9 mouse cellular contexts compared by ENCODE assay signal in genomic region chr19:47122802-47123201, GRCm38 (mm10). TPM values are rescaled to one million over a fixed set of nuclear protein-coding genes. Genes with fewer than 3 reads are reported as not detected.
DNase-seq lines count a peak whose midpoint lies in the region; ATAC-seq and TF ChIP-seq lines count a peak whose summit lies in the region.
"Had no signal": no experiment of that assay in that cellular context is flagged by ENCODE, and none has a peak within 500 bp of the region (broad histone marks: within the 10 kb centered on the region; RNA-seq: fewer than 3 reads in every experiment).

No protein-coding gene starts in this region.

- H3K9ac ChIP-seq in limb, embryonic 14.5 days (ENCODE audit: low read depth, low read length, severe bottlenecking), result no peak overlapping the region

- no peaks in the 10 kb centered on the region for H3K9me3 ChIP-seq in limb, embryonic 14.5 days (ENCODE audit: control insufficient read depth, low read length)

- no peak overlapping the region for H3K27ac ChIP-seq in kidney, adult 2 months (ENCODE audit: insufficient read depth, low read depth, low read length)
- H3K27ac ChIP-seq in limb, embryonic 14.5 days (replicated peaks; ENCODE audit: low read depth, low read length), result no peak overlapping the region

- peak; percentile 63 for TF ChIP-seq CTCF in kidney, adult 2 months (conservative IDR thresholded peaks at IDR 0.05; ENCODE audit: insufficient read depth, insufficient read length, low read depth, low read length)

- ATAC-seq in limb, embryonic 14.5 days (ENCODE audit: low FRiP score, low read depth), result no peak

- H3K36me3 ChIP-seq in kidney, adult 2 months (ENCODE audit: control insufficient read depth, insufficient read depth, low read length), result peaks cover 7% of the 10 kb centered on the region
- H3K36me3 ChIP-seq in limb, embryonic 14.5 days (ENCODE audit: control insufficient read depth, insufficient read depth, low read length), result peaks cover 77% of the 10 kb centered on the region

- 30% methylated on average over 2 of the region's 2 CpGs for WGBS in kidney, adult 2 months
- 35% methylated on average over 2 of the region's 2 CpGs for WGBS in limb, embryonic 14.5 days

- no peaks in the 10 kb centered on the region for H3K4me1 ChIP-seq in kidney, adult 2 months (ENCODE audit: control insufficient read depth, insufficient read depth, low read length)
- no peaks in the 10 kb centered on the region for H3K4me1 ChIP-seq in limb, embryonic 14.5 days (ENCODE audit: control insufficient read depth, insufficient read depth, low read length)

- no peak overlapping the region for H3K4me3 ChIP-seq in kidney, adult 2 months (ENCODE audit: insufficient read depth, low read depth, low read length)
- no peak overlapping the region for H3K4me3 ChIP-seq in limb, embryonic 14.5 days (replicated peaks; ENCODE audit: low read length)
- H3K4me3 ChIP-seq: erythroblast, embryonic 14.5 days had no signal

- no peaks in the 10 kb centered on the region for H3K27me3 ChIP-seq in kidney, adult 2 months (replicated peaks; ENCODE audit: control insufficient read depth, insufficient read depth, low read length)
- H3K27me3 ChIP-seq in limb, embryonic 14.5 days (ENCODE audit: control insufficient read depth, insufficient read depth, low read length), result no peaks in the 10 kb centered on the region

- no peak for TF ChIP-seq POLR2A in kidney, adult 2 months (IDR thresholded peaks at IDR 0.05; ENCODE audit: low read depth, low read length)
- no peak for TF ChIP-seq POLR2A in limb, embryonic 14.5 days (IDR thresholded peaks at IDR 0.05; ENCODE audit: borderline replicate concordance, extremely low read depth, insufficient read depth, insufficient read length)

- no peak overlapping the region for H3K4me2 ChIP-seq in limb, embryonic 14.5 days (replicated peaks; ENCODE audit: low read depth, low read length, severe bottlenecking)

- peak; percentile 18 for DNase-seq in kidney, adult 2 months
- no peak for DNase-seq in kidney, postnatal 14 days
- peak; percentile 57 for DNase-seq in CD4-positive helper T cell, adult 2 months (ENCODE audit: low read depth, low spot score)
- peak; percentile 5 for DNase-seq in Muller cell, postnatal 12 days (ENCODE audit: inconsistent ontology term)
- peak; percentile 49 for DNase-seq in limb, embryonic 14.5 days (ENCODE audit: low spot score)
- peak; percentile 23 to 39 for DNase-seq in thymus, postnatal 36 days
- DNase-seq in right cerebral cortex, postnatal 10 days (ENCODE audit: low spot score in 2 of 2), result no peak

RNA-seq across cellular contexts. Expression of gene Calhm2, which starts 15.3 kb away (rescaled TPM):
- 5.4 and 5.7 TPM in 2 replicates for polyA plus RNA-seq in kidney, adult 2 months (2012; rRNA removed)
- 11.4 and 13.9 TPM in 2 replicates for polyA plus RNA-seq in limb, embryonic 14.5 days (2012; rRNA removed)
- polyA plus RNA-seq in limb, embryonic 14.5 days (2014; fragmentation: Nextera tagmentation; extraction: Ambion mirVana), result 4.7 and 5.2 TPM in 2 replicates
- polyA plus RNA-seq: erythroblast, embryonic 14.5 days had no signal

RNA-seq across cellular contexts. Expression of gene Calhm1, which starts 21.3 kb away (rescaled TPM):
- not detected in 2 replicates for polyA plus RNA-seq in kidney, adult 2 months (2012; rRNA removed)
- not detected in 2 replicates for polyA plus RNA-seq in limb, embryonic 14.5 days (2012; rRNA removed)
- polyA plus RNA-seq in limb, embryonic 14.5 days (2014; fragmentation: Nextera tagmentation; extraction: Ambion mirVana), result not detected in 2 replicates
- polyA plus RNA-seq: erythroblast, embryonic 14.5 days; lung, embryonic 16.5 days had no signal

RNA-seq across cellular contexts. Expression of gene Pdcd11, which starts 32.2 kb away (rescaled TPM):
- polyA plus RNA-seq in kidney, adult 2 months (2012; rRNA removed), result 8.7 and 9.3 TPM in 2 replicates
- polyA plus RNA-seq in limb, embryonic 14.5 days (2012; rRNA removed), result 18.0 and 20.8 TPM in 2 replicates
- polyA plus RNA-seq in limb, embryonic 14.5 days (2014; fragmentation: Nextera tagmentation; extraction: Ambion mirVana), result 11.0 and 11.1 TPM in 2 replicates

RNA-seq across cellular contexts. Expression of gene Usmg5, which starts 32.4 kb away (rescaled TPM):
- polyA plus RNA-seq in kidney, adult 2 months (2012; rRNA removed), result 323 and 617 TPM in 2 replicates
- 498 and 671 TPM in 2 replicates for polyA plus RNA-seq in limb, embryonic 14.5 days (2012; rRNA removed)
- 1,023 and 1,208 TPM in 2 replicates for polyA plus RNA-seq in limb, embryonic 14.5 days (2014; fragmentation: Nextera tagmentation; extraction: Ambion mirVana)

RNA-seq across cellular contexts. Expression of gene Calhm3, which starts 34.8 kb away (rescaled TPM):
- not detected in 2 replicates for polyA plus RNA-seq in kidney, adult 2 months (2012; rRNA removed)
- polyA plus RNA-seq in limb, embryonic 14.5 days (2012; rRNA removed), result not detected in 2 replicates
- polyA plus RNA-seq in limb, embryonic 14.5 days (2014; fragmentation: Nextera tagmentation; extraction: Ambion mirVana), result not detected in 2 replicates
- polyA plus RNA-seq: erythroblast, embryonic 14.5 days; lung, embryonic 16.5 days had no signal

Comparison
In these comparisons a context has a peak if more than half of its experiments do, and no peak if none do; other contexts are left out.
1. DNase-seq: peak in kidney, adult 2 months (single experiment), CD4-positive helper T cell, adult 2 months (single experiment), Muller cell, postnatal 12 days (single experiment), limb, embryonic 14.5 days (single experiment) and thymus, postnatal 36 days (2 of 2); none in kidney, postnatal 14 days (single experiment) and right cerebral cortex, postnatal 10 days (0 of 2).